Mouse (Mus musculus) mesoderm, embryonic 11.5 days (tissue): ENCODE data around the gene Olfr126.

Source experiments
- DNase-seq: peaks from one replicate; pipeline ENCODE4 v3.0.0-alpha.2; 2012; ENCODE audit warnings: low read depth, low spot score

The Olfr126 gene

DNA sequence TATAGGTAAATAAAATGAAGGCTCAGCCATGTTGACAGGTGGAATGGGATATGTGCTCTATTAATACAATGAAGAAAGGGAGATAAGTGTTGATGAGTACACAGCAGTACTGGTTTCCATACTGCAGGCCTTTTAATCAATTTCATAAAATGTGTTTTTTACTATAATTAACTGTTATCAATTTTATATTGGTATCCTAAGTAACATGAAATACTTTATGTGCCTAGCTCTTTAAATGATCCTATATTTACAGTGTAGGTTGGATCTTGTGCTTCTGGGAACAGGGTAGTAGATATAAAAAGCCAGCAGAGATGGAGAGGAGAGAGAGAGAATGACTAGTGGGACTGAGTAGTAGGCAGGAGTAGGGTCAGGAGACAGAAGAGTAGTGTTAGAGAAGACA lies at the start of gene Olfr126:
Gene Olfr126, plus strand, starts transcription at position 301 of the 400 bp plus-strand sequence.
- no peak for DNase-seq

DNA sequence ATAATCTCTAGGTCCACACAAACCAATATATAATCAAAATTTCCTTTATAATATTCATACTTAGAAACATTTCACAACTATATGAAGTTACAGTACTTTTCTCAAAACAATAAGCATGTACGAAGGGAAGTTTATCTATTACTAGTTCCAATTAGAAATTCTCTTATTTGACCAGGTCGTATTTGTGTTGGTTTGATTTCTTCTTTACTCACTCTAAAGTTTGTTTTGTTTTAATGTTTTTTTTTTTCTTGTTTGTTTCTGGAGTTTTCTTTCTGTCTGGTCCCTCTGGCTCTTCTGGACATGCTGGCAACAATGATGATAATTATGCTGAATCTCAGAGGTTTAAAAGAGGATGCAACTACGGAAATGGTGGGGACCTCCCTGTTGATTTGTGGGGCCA lies 47.7 kb upstream of the Olfr126 start, which contains the start of gene Olfr124:
Gene Olfr124, plus strand, starts transcription at position 301 of the 400 bp plus-strand sequence.
- DNase-seq: no peak

DNA sequence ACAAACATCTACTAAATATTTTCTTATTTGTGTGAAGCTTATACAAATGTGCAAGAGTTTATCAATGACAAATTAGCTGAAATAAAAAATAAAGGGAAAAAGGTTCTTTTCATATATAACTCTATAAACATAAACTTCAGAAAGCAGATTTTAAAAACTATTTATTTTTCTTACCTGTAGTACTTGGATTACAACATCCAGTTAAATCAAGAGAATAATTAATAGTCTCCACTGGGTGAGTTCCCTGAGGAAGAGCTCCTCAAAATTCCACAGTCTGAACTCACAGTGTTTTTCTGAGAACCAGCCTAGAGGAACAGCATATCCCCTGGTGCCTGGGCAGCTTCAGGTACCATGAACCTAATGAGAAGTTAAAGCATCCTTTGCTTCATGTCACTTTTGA lies 14.6 kb upstream of the Olfr126 start, which contains the start of gene Olfr125:
Gene Olfr125, plus strand, starts transcription at position 301 of the 400 bp plus-strand sequence.
- no peak for DNase-seq

DNA sequence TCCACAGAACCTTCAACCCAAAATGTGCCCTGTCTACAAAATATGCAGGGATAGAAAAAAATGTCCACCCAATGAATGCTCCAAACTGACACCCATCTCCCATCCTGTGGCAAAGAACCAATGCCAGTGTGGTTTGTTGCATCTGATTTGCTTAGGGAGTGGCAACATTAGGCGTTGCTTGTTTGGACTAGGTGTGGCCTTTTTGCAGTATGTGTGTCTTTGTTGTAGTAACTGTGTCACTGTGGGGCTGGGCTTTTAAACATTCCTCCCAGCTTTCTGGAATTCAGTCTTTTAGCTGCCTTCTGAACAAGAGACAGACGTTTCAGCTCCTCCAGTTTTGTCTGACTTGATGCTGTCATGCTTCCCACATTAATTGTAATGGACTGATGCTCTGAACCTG lies 16.6 kb downstream of the Olfr126 start:
- no peak for DNase-seq

DNA sequence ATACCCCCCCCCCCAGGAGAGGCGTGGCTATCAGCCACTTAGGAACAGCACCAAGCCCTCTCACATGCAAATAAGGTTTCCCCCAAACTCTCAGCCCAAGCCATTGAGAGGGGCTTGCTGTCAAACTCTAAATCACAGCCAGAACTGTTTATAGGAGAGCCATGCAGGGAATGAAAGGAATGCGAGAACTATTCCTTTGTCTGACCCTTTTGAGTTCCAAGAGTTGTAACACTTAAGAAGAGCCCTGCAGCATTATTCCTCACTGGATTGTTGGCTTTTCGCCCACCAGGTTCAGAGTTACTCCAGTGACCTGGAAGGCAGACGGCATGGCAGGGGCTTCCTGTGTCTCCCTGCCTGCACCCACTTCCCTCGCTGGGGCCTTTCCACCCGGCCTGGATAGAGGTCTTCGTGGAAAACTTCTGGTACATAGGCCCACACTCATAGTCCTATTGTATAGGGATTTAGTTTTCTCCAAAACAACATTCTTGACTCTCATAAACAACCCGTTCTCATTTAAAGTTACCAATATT lies 22.5 kb downstream of the Olfr126 start:
- peak; percentile 37 for DNase-seq

DNA sequence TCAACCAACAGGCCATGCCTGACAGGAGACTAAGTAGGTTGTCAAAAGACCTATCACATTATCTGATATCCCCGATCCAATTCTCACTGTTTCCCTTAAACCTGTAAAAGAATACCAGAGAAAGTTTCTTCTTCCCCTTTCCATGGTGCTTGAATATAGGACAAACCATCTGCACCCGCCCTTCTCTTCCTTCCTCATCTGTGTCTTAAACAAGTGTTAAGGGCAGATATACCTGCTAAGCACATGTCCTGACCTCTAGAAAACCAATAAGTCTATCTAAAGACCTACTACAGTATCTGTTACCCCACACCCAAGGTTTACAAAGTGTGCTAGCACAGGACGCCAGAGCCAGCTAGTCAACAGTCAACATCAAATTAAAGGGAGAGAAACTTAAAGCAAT lies 26.5 kb downstream of the Olfr126 start:
- no peak for DNase-seq

DNA sequence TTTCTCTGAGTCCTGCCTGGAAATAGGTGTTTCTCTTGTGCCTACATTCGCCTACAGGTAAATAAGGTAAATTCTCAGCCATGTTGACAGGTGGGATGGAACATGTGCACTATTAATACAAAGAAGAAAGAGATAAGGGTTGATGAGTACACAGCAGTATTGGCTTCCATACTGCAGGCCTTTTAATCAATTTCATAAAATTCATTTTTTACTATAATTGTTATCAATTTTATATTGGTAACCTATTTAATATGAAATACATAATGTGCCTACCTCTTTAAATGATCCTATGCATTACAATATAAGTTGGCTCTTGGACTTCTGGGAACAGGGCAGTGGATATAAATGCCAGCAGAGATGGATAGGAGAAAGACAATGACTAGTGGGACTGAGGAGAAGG lies 52.9 kb downstream of the Olfr126 start, which contains the start of gene Olfr127:
Gene Olfr127, plus strand, starts transcription at position 301 of the 400 bp plus-strand sequence.
- no peak for DNase-seq
